Mouse (Mus musculus) lung, embryonic 15.5 days (tissue): Measurements from ENCODE around the gene Marc2. TPM values are rescaled to one million over a fixed set of nuclear protein-coding genes. Genes with fewer than 3 reads are reported as not detected.

Experiments used
- ATAC-seq: fragments of 200-750 bp; cut with Nextera tagmentation; 2 replicates; pipeline ENCODE4 v1.8.0; 2017; ENCODE audit warnings: moderate number of reproducible peaks, borderline replicate concordance; ENCODE audit not compliant: low FRiP score, low TSS enrichment; ENCODE audit errors: extremely low read depth
- H3K27ac ChIP-seq: fragments of 300-500 bp; sonication (generic); 2 replicates; pipeline ENCODE4 v1.5.1; 2015; ENCODE audit warnings: moderate library complexity, mild to moderate bottlenecking, inconsistent platforms
- H3K27me3 ChIP-seq: fragments of 300-500 bp; sonication (generic); 2 replicates; pipeline ENCODE4 v1.6.1; 2015; ENCODE audit warnings: inconsistent platforms
- H3K36me3 ChIP-seq: fragments of 300-500 bp; sonication (generic); 2 replicates; pipeline ENCODE4 v1.6.1; 2015; ENCODE audit warnings: inconsistent platforms
- H3K4me1 ChIP-seq: fragments of 300-500 bp; sonication (generic); 2 replicates; pipeline ENCODE4 v1.6.1; 2015; ENCODE audit warnings: inconsistent platforms
- H3K4me2 ChIP-seq: fragments of 300-500 bp; sonication (generic); 2 replicates; pipeline ENCODE4 v1.6.1; 2015; ENCODE audit warnings: inconsistent platforms, mild to moderate bottlenecking, moderate library complexity
- H3K4me3 ChIP-seq: fragments of 300-500 bp; sonication (generic); 2 replicates; pipeline ENCODE4 v1.5.1; 2015; ENCODE audit warnings: mild to moderate bottlenecking, inconsistent platforms
- H3K9ac ChIP-seq: fragments of 300-500 bp; sonication (generic); 2 replicates; pipeline ENCODE4 v1.6.1; 2015; ENCODE audit warnings: inconsistent platforms
- H3K9me3 ChIP-seq: fragments of 300-500 bp; sonication (generic); 2 replicates; pipeline ENCODE4 v1.6.1; 2016; ENCODE audit warnings: inconsistent platforms
- WGBS: fragments of 180-500 bp; shearing (Covaris S2); methylation state at CpG from one replicate; pipeline ENCODE4 v1.1.7; 2015; 5-methylcytosine and 5-hydroxymethylcytosine counted together
- polyA plus RNA-seq: library from polyadenylated mRNA; unstranded; fragments of >200 nt; fragmentation: Nextera tagmentation; extraction: Ambion mirVana; gene quantifications from 2 replicates; pipeline ENCODE4 v1.2.1, GENCODE M21; 2015

Marc2 gene
- polyA plus RNA-seq, 1 experiment from 2014 or later, result 150 TPM

GRCm38 (mm10) chr1:184793163-184793876 is 52.9 kb downstream of the Marc2 start:
- H3K27me3 ChIP-seq, result peaks cover 21% of the 10 kb centered on the region; the same call in 1 of the 2 replicates
- H3K4me2 ChIP-seq, result no peak overlapping the region
- ATAC-seq, result no peak
- no peak overlapping the region for H3K4me3 ChIP-seq
- no peak overlapping the region for H3K27ac ChIP-seq
- WGBS, result 17% methylated on average over 27 of the region's 27 CpGs
- H3K9me3 ChIP-seq, result no peaks in the 10 kb centered on the region
- no peak overlapping the region for H3K9ac ChIP-seq
- no peaks in the 10 kb centered on the region for H3K4me1 ChIP-seq
- no peaks in the 10 kb centered on the region for H3K36me3 ChIP-seq

- no peak for ATAC-seq
- H3K27me3 ChIP-seq, result peaks cover 21% of the 10 kb centered on the region; the same call in 1 of the 2 replicates
- H3K27ac ChIP-seq, result no peak overlapping the region
- 9% methylated on average over 2 of the region's 2 CpGs for WGBS
- no peak overlapping the region for H3K9ac ChIP-seq
- H3K4me3 ChIP-seq, result no peak overlapping the region
- no peaks in the 10 kb centered on the region for H3K36me3 ChIP-seq
- H3K4me2 ChIP-seq, result no peak overlapping the region
- H3K4me1 ChIP-seq, result no peaks in the 10 kb centered on the region
- no peaks in the 10 kb centered on the region for H3K9me3 ChIP-seq
Measured at GRCm38 (mm10) chr1:184791109-184791508, 55.1 kb downstream of the Marc2 start.

GRCm38 (mm10) chr1:184786376-184787151 is 59.7 kb downstream of the Marc2 start:
- Histone ChIP-seq H3K9ac (no peak overlapping the region), H3K27me3 (peaks cover 14% of the 10 kb centered on the region; the same call in 1 of the 2 replicates), H3K4me2 (no peak overlapping the region), H3K27ac (no peak overlapping the region), H3K4me3 (no peak overlapping the region), H3K9me3 (no peaks in the 10 kb centered on the region), H3K4me1 (peaks cover 14% of the 10 kb centered on the region), H3K36me3 (no peaks in the 10 kb centered on the region)
- 65% methylated on average over 13 of the region's 13 CpGs for WGBS
- ATAC-seq, result no peak

- no peak overlapping the region for H3K9ac ChIP-seq
- H3K4me3 ChIP-seq, result no peak overlapping the region
- no peak for ATAC-seq
- 61% methylated on average over 4 of the region's 4 CpGs for WGBS
- peaks cover 21% of the 10 kb centered on the region for H3K4me1 ChIP-seq
- H3K36me3 ChIP-seq, result no peaks in the 10 kb centered on the region
- no peaks in the 10 kb centered on the region for H3K9me3 ChIP-seq
- no peak overlapping the region for H3K4me2 ChIP-seq
- peaks cover 5% of the 10 kb centered on the region; the same call in 1 of the 2 replicates for H3K27me3 ChIP-seq
- no peak overlapping the region for H3K27ac ChIP-seq
Measured at GRCm38 (mm10) chr1:184783641-184784040, 62.6 kb downstream of the Marc2 start.

- WGBS, result 18% methylated on average over 14 of the region's 14 CpGs
- Histone ChIP-seq H3K36me3 (no peaks in the 10 kb centered on the region), H3K27me3 (peaks cover 19% of the 10 kb centered on the region), H3K9me3 (no peaks in the 10 kb centered on the region), H3K4me3 (no peak overlapping the region), H3K4me1 (peaks cover 21% of the 10 kb centered on the region), H3K9ac (no peak overlapping the region), H3K27ac (peak overlapping the region; percentile 46), H3K4me2 (no peak overlapping the region)
- peak; percentile 87 for ATAC-seq
Measured at GRCm38 (mm10) chr1:184782161-184782513, 64.1 kb downstream of the Marc2 start.

- Histone ChIP-seq H3K9ac (no peak overlapping the region), H3K27ac (no peak overlapping the region), H3K36me3 (no peaks in the 10 kb centered on the region), H3K9me3 (no peaks in the 10 kb centered on the region), H3K4me1 (peaks cover 21% of the 10 kb centered on the region), H3K27me3 (peaks cover 26% of the 10 kb centered on the region), H3K4me3 (no peak overlapping the region), H3K4me2 (no peak overlapping the region)
- 27% methylated on average over 10 of the region's 10 CpGs for WGBS
- no peak for ATAC-seq
Measured at GRCm38 (mm10) chr1:184781286-184782160, 64.7 kb downstream of the Marc2 start.

- peaks cover 21% of the 10 kb centered on the region for H3K4me1 ChIP-seq
- no peak overlapping the region for H3K4me3 ChIP-seq
- WGBS, result 89% methylated on average over 6 of the region's 6 CpGs
- no peaks in the 10 kb centered on the region for H3K36me3 ChIP-seq
- no peak overlapping the region for H3K4me2 ChIP-seq
- H3K27me3 ChIP-seq, result peaks cover 51% of the 10 kb centered on the region
- H3K27ac ChIP-seq, result no peak overlapping the region
- no peak for ATAC-seq
- no peak overlapping the region for H3K9ac ChIP-seq
- H3K9me3 ChIP-seq, result no peaks in the 10 kb centered on the region
Measured at GRCm38 (mm10) chr1:184778157-184778556, 68.1 kb downstream of the Marc2 start.

GRCm38 (mm10) chr1:184777061-184777795 is 69.0 kb downstream of the Marc2 start:
- peaks cover 12% of the 10 kb centered on the region for H3K4me1 ChIP-seq
- no peaks in the 10 kb centered on the region for H3K9me3 ChIP-seq
- no peak for ATAC-seq
- H3K4me3 ChIP-seq, result no peak overlapping the region
- no peak overlapping the region for H3K4me2 ChIP-seq
- no peaks in the 10 kb centered on the region for H3K36me3 ChIP-seq
- 26% methylated on average over 22 of the region's 22 CpGs for WGBS
- H3K9ac ChIP-seq, result no peak overlapping the region
- no peak overlapping the region for H3K27ac ChIP-seq
- peaks cover 51% of the 10 kb centered on the region for H3K27me3 ChIP-seq

GRCm38 (mm10) chr1:184775289-184775688 is 71.0 kb downstream of the Marc2 start:
- Histone ChIP-seq H3K4me3 (no peak overlapping the region), H3K4me2 (no peak overlapping the region), H3K9me3 (no peaks in the 10 kb centered on the region), H3K27me3 (peaks cover 51% of the 10 kb centered on the region), H3K36me3 (no peaks in the 10 kb centered on the region), H3K9ac (no peak overlapping the region), H3K4me1 (peaks cover 15% of the 10 kb centered on the region), H3K27ac (no peak overlapping the region)
- ATAC-seq, result no peak
- WGBS, result 64% methylated on average over 9 of the region's 9 CpGs

GRCm38 (mm10) chr1:184771891-184772249 is 74.4 kb downstream of the Marc2 start:
- Histone ChIP-seq H3K9ac (no peak overlapping the region), H3K27ac (no peak overlapping the region), H3K4me3 (no peak overlapping the region), H3K4me2 (no peak overlapping the region), H3K27me3 (peaks cover 29% of the 10 kb centered on the region), H3K9me3 (no peaks in the 10 kb centered on the region), H3K36me3 (no peaks in the 10 kb centered on the region), H3K4me1 (peaks cover 15% of the 10 kb centered on the region)
- 19% methylated on average over 9 of the region's 9 CpGs for WGBS
- ATAC-seq, result no peak

- WGBS, result 10% methylated on average over 18 of the region's 18 CpGs
- no peaks in the 10 kb centered on the region for H3K9me3 ChIP-seq
- no peaks in the 10 kb centered on the region for H3K36me3 ChIP-seq
- H3K27ac ChIP-seq, result peak overlapping the region; percentile 42
- no peak overlapping the region for H3K4me3 ChIP-seq
- peaks cover 23% of the 10 kb centered on the region for H3K27me3 ChIP-seq
- H3K4me2 ChIP-seq, result peak overlapping the region; percentile 38
- peaks cover 15% of the 10 kb centered on the region for H3K4me1 ChIP-seq
- ATAC-seq, result peak; percentile 46; the same call in 1 of the 2 replicates
- no peak overlapping the region for H3K9ac ChIP-seq
Measured at GRCm38 (mm10) chr1:184771202-184771890, 74.9 kb downstream of the Marc2 start.
